Comparison of ENCODE assay signal across 21 mouse cellular contexts in genomic region chr11:121441653-121442052, GRCm38 (mm10). TPM values are rescaled to one million over a fixed set of nuclear protein-coding genes. Genes with fewer than 3 reads are reported as not detected.
"Had no signal": no experiment of that assay in that cellular context is flagged by ENCODE, and none has a peak within 500 bp of the region (broad histone marks: within the 10 kb centered on the region; RNA-seq: fewer than 3 reads in every experiment).

No protein-coding gene starts in this region.

- H3K4me2 ChIP-seq: lung, embryonic 15.5 days; midbrain, embryonic 11.5 days; midbrain, embryonic 13.5 days; midbrain, embryonic 15.5 days; neural tube, embryonic 13.5 days; neural tube, embryonic 15.5 days had no signal

- H3K27me3 ChIP-seq: lung, embryonic 15.5 days; midbrain, embryonic 13.5 days; midbrain, embryonic 15.5 days; neural tube, embryonic 13.5 days; neural tube, embryonic 15.5 days had no signal

- H3K36me3 ChIP-seq: lung, embryonic 15.5 days; midbrain, embryonic 13.5 days; midbrain, embryonic 15.5 days; neural tube, embryonic 13.5 days; neural tube, embryonic 15.5 days had no signal

- H3K4me3 ChIP-seq: lung, embryonic 15.5 days; megakaryocyte, embryonic 14.5 days; midbrain, embryonic 13.5 days; midbrain, embryonic 15.5 days; neural tube, embryonic 13.5 days; neural tube, embryonic 15.5 days had no signal

- DNase-seq: lung, adult 2 months; lung, postnatal 14 days; lung, postnatal 36 days; retina, postnatal 1 day; right cerebral cortex, adult 18-20 months; right cerebral cortex, postnatal 25 days; right cerebral cortex, postnatal 4 days; spleen, adult 18-20 months; thymus, adult 18-20 months; thymus, postnatal 14 days; thymus, postnatal 36 days had no signal

- ATAC-seq: lung, postnatal 0 days; midbrain, embryonic 13.5 days; midbrain, embryonic 15.5 days had no signal

RNA-seq across cellular contexts. Expression of gene Fn3k, which starts 6.9 kb away (rescaled TPM):
- total RNA-seq: monocyte, adult 5-6 weeks had no signal

RNA-seq across cellular contexts. Expression of gene Rab40b, which starts 53.6 kb away (rescaled TPM):
- total RNA-seq: monocyte, adult 5-6 weeks had no signal
- polyA plus RNA-seq: macrophage had no signal
